9 mouse cellular contexts compared by ENCODE assay signal in genomic region chr2:4436361-4437231, GRCm38 (mm10).
DNase-seq lines count a peak whose midpoint lies in the region; ATAC-seq lines count a peak whose summit lies in the region.
"Had no signal": no experiment of that assay in that cellular context is flagged by ENCODE, and none has a peak within 500 bp of the region (broad histone marks: within the 10 kb centered on the region; RNA-seq: fewer than 3 reads in every experiment).

No protein-coding gene starts in this region.

- H3K9me3 ChIP-seq in hindbrain, embryonic 10.5 days, result no peaks in the 10 kb centered on the region
- H3K9me3 ChIP-seq in limb, embryonic 15.5 days, result no peaks in the 10 kb centered on the region

- H3K4me2 ChIP-seq in limb, embryonic 15.5 days, result no peak overlapping the region

- H3K4me3 ChIP-seq in hindbrain, embryonic 10.5 days, result peak overlapping the region; percentile 13; the same call in 1 of the 2 replicates
- H3K4me3 ChIP-seq in limb, embryonic 15.5 days, result no peak overlapping the region
- H3K4me3 ChIP-seq: left cerebral cortex, adult 2 months had no signal

- peaks cover 64% of the 10 kb centered on the region for H3K36me3 ChIP-seq in hindbrain, embryonic 10.5 days
- no peaks in the 10 kb centered on the region for H3K36me3 ChIP-seq in limb, embryonic 15.5 days

- DNase-seq in R1 (ENCODE audit: low read depth, low spot score), result peak; percentile 32
- peak; percentile 86 for DNase-seq in cerebellum, adult 9-11 months
- peak; percentile 59 for DNase-seq in hindbrain, embryonic 10.5 days (ENCODE audit: low spot score)
- DNase-seq in thymus, postnatal 0 days (ENCODE audit: low spot score), result no peak
- DNase-seq in c-Kit-positive CD71-positive TER-119-positive erythroid progenitor cells, embryonic 14.5 days (ENCODE audit: low spot score), result no peak
- DNase-seq in lung, postnatal 14 days, result no peak
- DNase-seq in urinary bladder, postnatal 14 days (ENCODE audit: low spot score), result no peak

- no peaks in the 10 kb centered on the region for H3K27me3 ChIP-seq in hindbrain, embryonic 10.5 days (ENCODE audit: insufficient read depth, poor library complexity, severe bottlenecking)
- H3K27me3 ChIP-seq in limb, embryonic 15.5 days, result no peaks in the 10 kb centered on the region

- ATAC-seq in limb, embryonic 15.5 days (ENCODE audit: insufficient number of reproducible peaks, low FRiP score, low TSS enrichment, low read depth), result peak; percentile 54; the same call in 1 of the 2 replicates

- H3K9ac ChIP-seq in limb, embryonic 15.5 days, result no peak overlapping the region

- H3K4me1 ChIP-seq in hindbrain, embryonic 10.5 days (replicated peaks), result peaks cover 58% of the 10 kb centered on the region
- peaks cover 58% of the 10 kb centered on the region for H3K4me1 ChIP-seq in limb, embryonic 15.5 days

- peak overlapping the region; percentile 83 for H3K27ac ChIP-seq in hindbrain, embryonic 10.5 days
- H3K27ac ChIP-seq in limb, embryonic 15.5 days, result no peak overlapping the region; the same call in 1 of the 2 replicates
- H3K27ac ChIP-seq: left cerebral cortex, adult 2 months had no signal

- 59% methylated on average over 19 of the region's 19 CpGs for WGBS in hindbrain, embryonic 10.5 days
- 22% methylated on average over 19 of the region's 19 CpGs for WGBS in limb, embryonic 15.5 days

Comparison
In these comparisons a context has a peak if more than half of its experiments do, and no peak if none do; other contexts are left out.
1. DNase-seq: peak in R1 (single experiment), cerebellum, adult 9-11 months (single experiment) and hindbrain, embryonic 10.5 days (single experiment); none in thymus, postnatal 0 days (single experiment), c-Kit-positive CD71-positive TER-119-positive erythroid progenitor cells, embryonic 14.5 days (single experiment), lung, postnatal 14 days (single experiment) and urinary bladder, postnatal 14 days (single experiment).